Mouse (Mus musculus) inflammation-experienced regulatory T-cells, adult 6 months (primary cell): Measurements from ENCODE around the gene Scgb2b17. TPM values are rescaled to one million over a fixed set of nuclear protein-coding genes. Genes with fewer than 3 reads are reported as not detected.
"Not testable (repeated sequence)": the region's sequence is repeated elsewhere in the genome, so short reads cannot be mapped to it uniquely, and the experiment has no call there.

ENCODE experiments used
- ATAC-seq: one replicate; pipeline ENCODE4 v1.8.0; 2017
- polyA plus RNA-seq, 3 experiments: library from polyadenylated mRNA; unstranded; fragments of 100-300 nt; shearing (Covaris generic); gene quantifications; one replicate each; pipeline ENCODE4 v1.2.1; 2017

Gene Scgb2b17
- not detected for polyA plus RNA-seq

DNA sequence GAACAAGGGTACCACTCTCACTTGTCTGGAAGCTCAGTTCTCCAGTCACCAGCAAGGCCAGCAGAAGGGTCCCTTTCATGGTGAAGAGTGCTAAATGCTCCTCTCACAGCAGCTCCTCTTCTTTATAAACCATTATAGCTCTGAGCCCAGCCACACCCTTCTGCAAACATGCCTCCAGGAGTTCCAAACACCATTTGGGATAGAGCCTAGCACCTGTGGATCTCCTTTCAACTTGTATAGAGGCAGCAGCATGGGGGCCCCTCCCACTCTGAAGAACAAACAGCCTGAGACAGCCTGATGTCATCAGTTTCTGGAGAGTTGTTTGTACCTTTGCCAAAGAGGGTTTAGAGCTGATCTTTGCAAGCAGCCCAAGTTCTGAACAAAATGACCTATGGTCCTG, at the start of gene Scgb2b17:
Gene Scgb2b17 (minus strand): TSS at position 101 of the 400 bp plus-strand sequence.
- ATAC-seq: not testable (repeated sequence)

DNA sequence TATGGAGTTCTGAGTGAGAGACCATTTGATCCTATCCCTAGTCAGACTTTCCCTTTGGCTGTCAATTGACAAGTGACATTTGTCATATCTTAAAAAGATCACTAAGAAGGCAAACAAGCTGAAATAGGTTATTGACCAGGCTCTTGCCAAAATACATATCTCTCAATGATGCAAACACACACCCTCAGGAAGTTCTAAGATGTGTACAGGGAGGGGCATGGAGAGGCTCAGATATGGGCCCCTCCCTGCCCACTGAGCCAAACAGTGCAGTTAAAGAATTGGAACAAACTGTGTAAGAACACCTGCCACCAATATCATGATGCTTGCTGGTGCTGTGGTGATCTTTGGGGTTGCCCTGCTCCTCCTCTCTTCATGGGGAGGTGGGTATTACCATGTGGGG, 6.8 kb upstream of the Scgb2b17 start, which contains the start of gene Scgb1b17:
Gene Scgb1b17 (plus strand): TSS at position 301 of the 400 bp plus-strand sequence.
- not testable (repeated sequence) for ATAC-seq

Other genes with a start within 250 kb of the Scgb2b17 start
- gene Scgb2b15, start 226.9 kb downstream of the Scgb2b17 start, polyA plus RNA-seq: not detected
- gene Scgb1b15, start 220.0 kb downstream of the Scgb2b17 start, polyA plus RNA-seq: not detected
- not detected for gene Scgb1b17, start 6.9 kb upstream of the Scgb2b17 start, polyA plus RNA-seq
- gene Scgb2b18, start 117.3 kb upstream of the Scgb2b17 start, polyA plus RNA-seq: not detected
- not detected for gene Scgb1b18, start 129.0 kb upstream of the Scgb2b17 start, polyA plus RNA-seq
- not detected for gene Scgb2b19, start 223.8 kb upstream of the Scgb2b17 start, polyA plus RNA-seq
- gene Scgb1b19, start 230.7 kb upstream of the Scgb2b17 start, polyA plus RNA-seq: not detected